Mouse (Mus musculus): ENCODE measurements around the gene Msh6.
"Not testable (repeated sequence)": the region's sequence is repeated elsewhere in the genome, so short reads cannot be mapped to it uniquely, and the experiment has no call there.

Gene Msh6

GRCm38 (mm10) chr17:87979696-87980095 is 4.8 kb downstream of the Msh6 start:
- DNase-seq (ENCODE audit: low spot score in 2 of 2), result not testable (repeated sequence)

DNA sequence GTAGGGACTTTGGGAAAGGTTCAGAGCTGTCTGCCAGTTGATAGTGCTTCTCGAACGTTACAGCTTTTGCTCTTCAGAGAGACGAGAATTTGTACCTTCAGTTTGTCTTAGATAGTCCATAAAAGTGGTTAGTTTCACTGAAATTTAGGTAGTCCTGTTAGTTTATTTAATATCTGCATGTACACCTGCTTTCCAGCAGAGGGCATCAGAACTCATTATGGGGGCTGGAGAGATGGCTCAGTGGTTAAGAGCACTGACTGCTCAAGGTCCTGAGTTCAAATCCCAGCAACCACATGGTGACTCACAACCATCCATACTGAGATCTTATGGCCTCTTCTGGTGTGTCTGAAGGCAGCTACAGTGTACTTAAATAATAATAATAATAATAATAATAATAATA is 7.2 kb downstream of the Msh6 start:
- no peak for DNase-seq (ENCODE audit: low spot score in 2 of 2)

- no peak for DNase-seq (ENCODE audit: low spot score in 2 of 2)
These were observed 8.5 kb downstream of the Msh6 start for GRCm38 (mm10) chr17:87983313-87983712.

DNA sequence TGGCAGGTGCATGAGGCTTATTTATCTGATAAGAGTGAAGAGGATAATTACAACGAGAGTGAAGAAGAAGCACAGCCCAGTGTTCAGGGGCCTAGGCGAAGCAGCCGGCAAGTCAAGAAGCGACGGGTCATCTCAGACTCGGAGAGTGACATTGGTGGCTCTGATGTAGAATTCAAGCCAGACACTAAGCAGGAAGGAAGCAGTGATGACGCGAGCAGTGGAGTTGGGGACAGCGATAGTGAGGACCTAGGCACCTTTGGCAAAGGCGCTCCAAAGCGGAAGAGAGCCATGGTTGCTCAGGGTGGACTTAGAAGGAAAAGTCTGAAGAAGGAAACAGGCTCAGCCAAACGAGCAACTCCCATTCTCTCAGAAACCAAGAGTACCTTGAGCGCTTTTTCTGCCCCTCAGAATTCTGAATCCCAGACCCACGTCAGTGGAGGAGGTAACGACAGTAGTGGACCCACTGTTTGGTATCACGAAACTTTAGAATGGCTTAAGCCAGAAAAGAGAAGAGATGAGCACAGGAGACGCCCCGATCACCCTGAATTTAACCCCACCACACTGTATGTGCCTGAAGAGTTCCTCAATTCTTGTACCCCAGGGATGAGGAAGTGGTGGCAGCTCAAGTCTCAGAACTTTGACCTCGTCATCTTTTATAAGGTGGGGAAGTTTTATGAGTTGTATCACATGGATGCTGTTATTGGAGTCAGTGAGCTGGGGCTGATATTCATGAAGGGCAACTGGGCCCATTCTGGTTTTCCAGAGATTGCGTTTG is 9.8 kb downstream of the Msh6 start:
- DNase-seq (ENCODE audit: low spot score in 2 of 2), result no peak

GRCm38 (mm10) chr17:87985916-87986315 is 11.1 kb downstream of the Msh6 start:
- DNase-seq (ENCODE audit: low spot score in 2 of 2), result no peak

DNA sequence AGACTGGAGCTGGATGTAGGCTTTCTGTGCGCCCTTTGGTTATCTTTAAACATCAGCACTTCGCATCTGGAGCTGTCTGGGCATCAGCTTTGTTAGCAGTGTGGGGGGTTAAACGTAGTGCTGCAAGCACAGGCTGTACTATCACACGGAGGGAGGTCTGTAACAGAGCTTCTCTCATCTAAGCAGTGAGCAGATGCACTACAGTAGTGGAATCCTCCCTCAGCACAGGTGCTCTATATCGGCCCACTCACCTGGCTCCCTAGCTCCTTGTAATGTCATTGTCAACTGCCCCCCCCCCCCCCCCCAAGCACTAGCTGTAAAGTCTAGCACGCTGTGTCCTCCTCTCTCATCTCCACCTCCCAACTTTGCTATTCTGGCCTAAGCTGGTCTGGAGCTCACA is 12.6 kb downstream of the Msh6 start:
- no peak for DNase-seq (ENCODE audit: low spot score in 2 of 2)

DNA sequence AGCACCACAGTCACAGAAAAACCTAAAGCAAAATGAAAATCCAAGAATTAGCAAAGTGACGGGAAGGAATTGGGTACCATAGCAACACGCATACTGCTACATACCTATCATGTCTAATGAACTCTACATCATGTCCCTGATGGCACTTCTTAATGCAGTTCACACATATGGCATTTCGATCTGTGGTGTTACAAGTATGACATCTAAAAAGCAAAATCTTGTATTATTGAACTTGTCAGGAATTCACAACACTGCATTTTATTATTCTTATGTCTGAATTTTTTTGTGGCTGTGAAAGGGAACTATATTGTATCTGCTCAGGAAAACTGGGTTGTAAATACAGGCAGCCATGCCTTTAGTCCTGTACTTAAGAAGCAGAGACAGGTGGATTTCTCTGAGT is 17.3 kb downstream of the Msh6 start:
- no peak for DNase-seq (ENCODE audit: low spot score in 2 of 2)

- DNase-seq (ENCODE audit: low spot score in 2 of 2), result no peak
These were observed 18.5 kb downstream of the Msh6 start for GRCm38 (mm10) chr17:87993338-87993737.

DNA sequence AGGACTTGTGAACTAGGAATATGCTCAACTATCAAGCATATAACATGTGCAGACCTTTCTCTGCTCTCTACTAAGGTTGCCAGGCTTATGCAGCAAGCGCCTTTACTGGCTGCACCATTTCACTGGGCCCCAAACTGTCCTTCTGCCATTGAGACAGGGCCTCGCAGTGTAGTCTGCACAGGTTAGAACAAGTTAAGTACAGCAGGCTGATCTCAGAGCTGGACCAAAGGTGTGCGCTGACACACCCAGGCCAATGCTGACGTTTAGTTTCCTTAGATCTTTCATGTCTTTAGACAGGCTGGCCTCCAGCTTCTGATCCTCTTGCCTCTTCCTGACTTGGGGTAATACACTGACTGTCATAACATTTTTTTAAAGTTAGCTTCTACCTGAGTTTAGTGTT is 22.9 kb downstream of the Msh6 start:
- no peak for DNase-seq (ENCODE audit: low spot score in 2 of 2)

DNA sequence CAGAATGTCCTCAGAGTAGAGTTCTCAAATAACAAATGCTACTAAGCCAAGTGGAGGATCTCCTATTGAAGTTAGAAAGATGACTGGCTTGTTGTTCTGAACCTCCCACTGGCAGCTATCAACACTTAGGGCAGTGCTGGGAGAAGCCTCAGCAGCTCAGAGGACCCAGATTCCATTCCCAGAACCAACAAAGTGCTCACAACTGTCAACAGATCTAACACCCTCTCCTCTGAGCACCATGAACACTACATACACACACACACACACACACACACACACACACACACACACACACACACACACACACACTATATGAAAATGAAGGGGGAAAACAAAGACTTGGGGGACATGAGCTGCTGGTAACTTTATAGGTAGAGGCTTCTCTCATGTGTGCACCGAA is 30.0 kb downstream of the Msh6 start:
- DNase-seq (ENCODE audit: low spot score in 2 of 2), result no peak

- no peak for DNase-seq (ENCODE audit: low spot score in 2 of 2)
These were observed 32.1 kb downstream of the Msh6 start for GRCm38 (mm10) chr17:88006956-88007355.

DNA sequence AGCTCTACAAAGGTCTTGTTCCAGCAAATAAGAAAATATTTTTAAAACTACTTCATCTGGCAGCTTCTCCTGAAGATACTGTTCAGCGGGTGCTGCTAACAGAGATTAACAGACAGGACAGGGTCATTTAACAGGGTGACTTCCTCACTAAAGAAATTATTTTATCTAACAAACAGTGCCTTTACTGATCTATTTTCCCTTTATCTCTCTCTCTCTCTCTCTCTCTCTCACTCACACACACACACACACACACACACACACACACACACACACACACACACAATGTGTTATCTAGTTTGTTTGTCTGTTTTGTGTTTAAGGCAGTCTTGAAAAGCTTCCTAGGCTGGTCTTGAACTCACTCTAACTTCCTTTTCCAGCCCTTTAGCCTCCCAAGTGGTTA is 39.6 kb downstream of the Msh6 start:
- no peak for DNase-seq (ENCODE audit: low spot score in 2 of 2)

DNA sequence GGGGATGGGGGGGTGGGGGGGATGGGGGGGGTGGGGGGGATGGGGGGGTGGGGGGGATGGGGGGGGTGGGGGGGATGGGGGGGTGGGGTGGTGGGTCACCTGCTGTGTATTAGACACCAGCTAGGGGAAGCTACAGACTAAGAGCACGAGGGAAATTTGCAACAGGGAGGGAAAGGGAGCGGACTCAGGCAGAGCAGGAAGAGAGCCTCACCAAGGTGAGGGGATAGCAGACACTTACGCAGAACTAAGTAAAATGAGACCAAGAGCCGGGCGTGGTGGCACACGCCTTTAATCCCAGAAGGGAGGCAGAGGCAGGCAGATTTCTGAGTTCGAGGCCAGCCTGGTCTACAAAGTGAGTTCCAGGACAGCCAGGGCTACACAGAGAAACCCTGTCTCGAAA is 41.2 kb downstream of the Msh6 start:
- not testable (repeated sequence) for DNase-seq (ENCODE audit: low spot score in 2 of 2)

GRCm38 (mm10) chr17:88023924-88024323 is 49.1 kb downstream of the Msh6 start:
- DNase-seq (ENCODE audit: low spot score in 2 of 2), result no peak

- DNase-seq (ENCODE audit: low spot score in 2 of 2), result peak in 1 of 2 experiments; percentile 55
These were observed 50.4 kb downstream of the Msh6 start for GRCm38 (mm10) chr17:88025227-88025626.

- DNase-seq (ENCODE audit: low spot score in 2 of 2), result peak; percentile 60 to 63
These were observed 54.5 kb downstream of the Msh6 start for GRCm38 (mm10) chr17:88029194-88029970.

DNA sequence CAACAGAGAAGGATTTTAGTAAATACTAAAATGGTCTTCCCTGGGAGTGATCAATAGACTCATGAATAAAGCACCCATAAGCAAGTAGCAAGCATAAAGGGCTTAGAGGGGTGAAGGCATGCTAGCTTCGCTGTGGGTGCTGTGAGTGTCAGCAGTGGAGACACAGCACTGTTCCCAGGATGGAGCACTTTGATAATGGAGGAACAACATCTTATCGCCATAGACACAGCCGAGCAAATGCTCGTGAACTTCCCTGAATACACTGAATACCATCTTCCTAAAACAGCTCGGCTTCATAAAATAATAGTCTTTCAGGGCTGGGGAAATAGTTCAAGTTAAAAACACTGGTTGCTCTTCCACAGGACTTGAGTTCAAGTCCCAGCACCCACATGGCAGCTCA is 56.9 kb downstream of the Msh6 start:
- no peak for DNase-seq (ENCODE audit: low spot score in 2 of 2)

- no peak for DNase-seq (ENCODE audit: low spot score in 2 of 2)
These were observed 59.6 kb downstream of the Msh6 start for GRCm38 (mm10) chr17:88034418-88034817.
